Mouse (Mus musculus) ES-Bruce4 (cell line): ENCODE results near the gene Slc25a33. TPM values are rescaled to one million over a fixed set of nuclear protein-coding genes. Genes with fewer than 3 reads are reported as not detected.
A peak's percentile ranks its signal among the peaks of the same experiment; 100 is the strongest.

ENCODE experiments used
- H3K27ac ChIP-seq: 2 replicates; pipeline ENCODE4 v1.5.1; 2012; ENCODE audit warnings: low read length, inconsistent platforms; ENCODE audit not compliant: insufficient read depth
- H3K27me3 ChIP-seq: 2 replicates; pipeline ENCODE4 v1.6.1; 2012; ENCODE audit warnings: mild to moderate bottlenecking, low read length, inconsistent platforms; ENCODE audit not compliant: control insufficient read depth, poor library complexity, insufficient read depth, severe bottlenecking
- H3K36me3 ChIP-seq: 2 replicates; pipeline ENCODE4 v1.6.1; 2012; ENCODE audit warnings: inconsistent platforms, mild to moderate bottlenecking, low read length, moderate library complexity; ENCODE audit not compliant: control insufficient read depth, poor library complexity, insufficient read depth, severe bottlenecking
- H3K4me1 ChIP-seq: one replicate; pipeline ENCODE4 v1.8.1; 2011; ENCODE audit warnings: low read length; ENCODE audit not compliant: control insufficient read depth, insufficient read depth
- H3K4me3 ChIP-seq: 2 replicates; pipeline ENCODE4 v1.5.1; 2011; ENCODE audit warnings: low read depth, mild to moderate bottlenecking, low read length
- H3K9ac ChIP-seq: 2 replicates; pipeline ENCODE4 v1.6.1; 2012; ENCODE audit warnings: low read depth, mild to moderate bottlenecking, inconsistent platforms; ENCODE audit not compliant: poor library complexity, severe bottlenecking
- H3K9me3 ChIP-seq: replicated peaks from 2 replicates; pipeline ENCODE4 v1.6.1; 2012; ENCODE audit warnings: mild to moderate bottlenecking, low read length, inconsistent platforms; ENCODE audit not compliant: control insufficient read depth, poor library complexity, insufficient read depth, severe bottlenecking
- CTCF ChIP-seq: IDR thresholded peaks from one replicate; pipeline ENCODE4 v1.8.1; 2011; ENCODE audit warnings: low read depth, low read length
- EP300 ChIP-seq: IDR thresholded peaks from 2 replicates; pipeline ENCODE4 v1.6.1; 2011; ENCODE audit warnings: low read depth, low read length; ENCODE audit not compliant: insufficient read depth
- POLR2A ChIP-seq: IDR thresholded peaks from one replicate; pipeline ENCODE4 v1.8.1; 2011; ENCODE audit warnings: low read length; ENCODE audit not compliant: insufficient read depth
- polyA plus RNA-seq: library from polyadenylated mRNA; stranded (reverse); fragments of >200 nt; gene quantifications from 2 replicates; pipeline ENCODE4 v1.2.4, GENCODE M21; 2011; ENCODE audit warnings: low read depth; ENCODE audit not compliant: missing spikeins, insufficient read depth, insufficient read length

The Slc25a33 gene
- polyA plus RNA-seq, 1 experiment, result 11.9 TPM

- H3K36me3 ChIP-seq, result no peaks in the 10 kb centered on the region
- H3K9me3 ChIP-seq, result no peaks in the 10 kb centered on the region
- peaks cover 3% of the 10 kb centered on the region for H3K4me1 ChIP-seq
- no peaks in the 10 kb centered on the region for H3K27me3 ChIP-seq
- TF ChIP-seq CTCF (no peak), EP300 (no peak), POLR2A (no peak)
- no peak overlapping the region for H3K9ac ChIP-seq
- H3K4me3 ChIP-seq, result no peak overlapping the region
- no peak overlapping the region for H3K27ac ChIP-seq
Measured at GRCm38 (mm10) chr4:149782975-149783374, 8.9 kb upstream of the Slc25a33 start.

DNA sequence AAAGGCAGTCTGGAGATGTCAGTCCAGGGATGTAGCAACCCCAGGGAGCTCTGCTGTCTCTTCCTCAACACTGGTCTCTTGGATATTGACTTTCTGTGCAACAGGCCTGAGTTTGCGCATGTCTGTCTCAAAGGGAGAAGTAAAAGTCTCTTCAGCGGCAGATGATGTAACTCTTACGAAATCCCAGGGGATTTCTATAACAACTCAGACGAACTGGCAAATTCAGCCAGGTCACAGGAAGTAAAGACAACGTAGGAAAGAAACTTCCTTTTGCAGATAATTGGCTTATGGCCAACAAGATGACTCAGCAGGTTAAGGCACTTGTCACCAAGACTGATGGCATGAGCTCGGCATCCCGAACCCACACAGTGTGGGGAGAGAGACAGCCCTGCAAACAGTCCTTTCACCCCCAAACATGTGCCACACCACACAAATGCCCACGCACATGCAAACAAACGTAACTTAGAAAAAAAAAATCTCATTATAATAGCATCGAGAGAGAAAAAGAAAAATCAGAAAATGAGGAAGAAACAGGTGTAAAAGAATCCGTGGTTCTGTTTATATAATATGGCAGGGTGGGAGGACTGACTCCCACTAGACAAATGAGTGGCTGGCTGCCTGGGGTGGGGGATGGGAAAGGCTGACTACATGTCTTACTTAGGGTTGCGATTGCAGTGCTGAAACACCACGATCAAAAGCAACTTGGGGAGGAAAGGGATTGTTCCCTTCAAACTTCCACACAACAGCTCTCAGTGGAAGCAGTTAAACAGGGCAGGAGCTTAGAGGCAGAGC, 6.7 kb upstream of the Slc25a33 start:
- Histone ChIP-seq H3K27me3 (no peaks in the 10 kb centered on the region), H3K4me3 (no peak overlapping the region), H3K36me3 (no peaks in the 10 kb centered on the region), H3K27ac (no peak overlapping the region), H3K9ac (no peak overlapping the region), H3K4me1 (peaks cover 3% of the 10 kb centered on the region), H3K9me3 (no peaks in the 10 kb centered on the region)
- no peak for TF ChIP-seq POLR2A
- TF ChIP-seq CTCF, result no peak
- TF ChIP-seq EP300, result no peak

DNA sequence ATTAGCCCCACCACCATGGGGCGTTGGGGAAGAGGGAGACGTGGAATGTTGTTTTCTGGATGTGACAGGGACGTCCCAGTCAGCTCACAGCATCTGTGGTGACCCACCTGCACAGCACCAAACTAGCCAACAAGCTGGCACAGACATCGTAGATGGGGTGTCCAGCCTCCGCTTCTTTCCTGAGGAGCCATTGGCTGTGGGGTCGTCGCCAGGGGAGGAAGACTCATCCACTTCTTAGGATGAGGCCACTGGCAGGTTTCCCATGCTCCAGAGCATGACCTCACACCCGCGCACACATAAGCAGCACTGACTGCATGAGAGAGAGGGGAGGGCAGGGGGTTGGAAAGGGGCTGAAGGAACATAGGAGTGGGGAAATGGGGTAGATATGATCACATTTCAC, 5.9 kb upstream of the Slc25a33 start:
- Histone ChIP-seq H3K4me1 (peaks cover 3% of the 10 kb centered on the region), H3K9me3 (no peaks in the 10 kb centered on the region), H3K27me3 (no peaks in the 10 kb centered on the region), H3K9ac (no peak overlapping the region), H3K4me3 (no peak overlapping the region), H3K36me3 (no peaks in the 10 kb centered on the region), H3K27ac (no peak overlapping the region)
- TF ChIP-seq EP300 (no peak), POLR2A (no peak), CTCF (no peak)

DNA sequence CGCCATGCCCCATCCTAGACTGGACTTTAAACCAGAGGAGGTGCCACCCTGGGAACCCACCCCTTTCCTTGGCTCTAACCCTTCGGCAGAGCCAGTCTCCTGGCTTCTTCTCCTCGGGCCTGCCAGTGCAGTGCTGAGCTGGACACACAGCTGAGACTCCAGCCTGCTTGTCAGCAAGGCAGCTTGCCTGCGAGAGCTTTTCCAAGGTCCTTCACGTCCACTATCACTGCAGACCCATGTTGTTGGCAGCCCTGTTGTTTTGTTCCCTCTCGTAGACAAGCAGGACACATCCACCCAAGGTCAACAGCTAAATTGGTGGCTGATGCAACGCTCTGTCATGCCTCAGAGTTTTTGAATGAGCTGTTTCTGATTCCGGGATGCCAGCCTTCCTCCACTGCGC, 3.0 kb upstream of the Slc25a33 start:
- Histone ChIP-seq H3K27me3 (no peaks in the 10 kb centered on the region; the same call in 1 of the 2 replicates), H3K4me3 (no peak overlapping the region), H3K27ac (no peak overlapping the region), H3K4me1 (peaks cover 3% of the 10 kb centered on the region), H3K9ac (no peak overlapping the region), H3K36me3 (no peaks in the 10 kb centered on the region), H3K9me3 (no peaks in the 10 kb centered on the region)
- no peak for TF ChIP-seq EP300

DNA sequence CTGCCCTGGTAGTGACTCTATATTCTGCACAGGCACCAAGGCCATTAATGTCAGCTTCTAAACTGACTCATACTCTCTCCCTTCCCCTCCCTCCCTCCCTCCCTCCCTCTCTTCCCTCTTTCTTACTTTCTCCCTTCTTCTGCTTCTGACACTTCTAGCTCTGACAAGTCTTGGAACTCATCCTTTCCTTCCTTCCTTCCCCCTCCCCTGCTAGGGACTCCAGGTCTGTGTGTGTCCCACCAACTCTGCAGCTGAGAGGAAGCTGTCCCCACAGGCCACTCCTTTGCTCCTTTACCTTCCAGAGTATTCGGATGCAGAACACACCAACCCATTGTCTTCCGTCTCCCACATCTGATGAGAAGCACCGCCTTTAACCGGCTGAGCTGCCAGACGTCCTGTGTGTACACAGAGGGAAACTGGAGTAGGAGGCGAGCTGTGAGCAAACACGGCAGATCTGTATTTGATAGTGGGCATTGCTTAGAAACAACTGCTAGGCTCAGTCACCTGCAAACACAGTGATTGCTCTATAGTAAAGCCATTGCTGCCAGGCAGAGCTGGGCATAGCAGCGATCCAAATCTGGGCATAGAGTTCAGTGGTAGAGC, 1.8 kb upstream of the Slc25a33 start:
- no peak overlapping the region for H3K27ac ChIP-seq

DNA sequence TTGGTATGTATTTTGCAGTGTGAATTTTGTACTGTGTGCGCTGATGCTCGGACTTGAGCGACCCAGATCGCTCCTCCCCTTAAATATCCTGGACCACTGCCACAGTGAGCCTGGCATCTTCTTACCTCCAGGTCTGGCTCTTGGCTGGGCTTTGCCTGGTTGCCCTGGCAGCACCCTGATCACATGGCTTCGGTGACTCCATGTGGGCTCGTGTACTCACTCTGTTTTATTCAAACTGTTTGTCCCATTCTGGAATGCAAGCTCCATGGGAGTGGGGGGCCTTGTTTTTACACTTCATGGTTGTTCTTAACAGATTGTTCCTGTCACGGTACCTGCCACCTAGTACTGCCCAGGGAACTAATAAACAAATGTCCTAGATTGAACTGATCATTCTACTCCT, 1.3 kb upstream of the Slc25a33 start:
- TF ChIP-seq EP300 (no peak), CTCF (no peak), POLR2A (no peak)
- H3K4me1 ChIP-seq, result peaks cover 3% of the 10 kb centered on the region
- H3K9ac ChIP-seq, result no peak overlapping the region
- H3K27ac ChIP-seq, result no peak overlapping the region
- H3K36me3 ChIP-seq, result no peaks in the 10 kb centered on the region
- H3K9me3 ChIP-seq, result no peaks in the 10 kb centered on the region
- H3K27me3 ChIP-seq, result no peaks in the 10 kb centered on the region; the same call in 1 of the 2 replicates
- H3K4me3 ChIP-seq, result no peak overlapping the region

More for the DNA sequence above, 1.8 kb upstream of the Slc25a33 start:
- Histone ChIP-seq H3K4me1 (peaks cover 3% of the 10 kb centered on the region), H3K9ac (no peak overlapping the region), H3K36me3 (no peaks in the 10 kb centered on the region), H3K9me3 (no peaks in the 10 kb centered on the region), H3K4me3 (0 out of 2 replicates have a peak overlapping the region, but pooled peaks have one; percentile 3), H3K27me3 (no peaks in the 10 kb centered on the region; the same call in 1 of the 2 replicates)
- no peak for TF ChIP-seq POLR2A
- no peak for TF ChIP-seq CTCF
- TF ChIP-seq EP300, result peak; percentile 47; the same call in 1 of the 2 replicates
